Mouse (Mus musculus) adrenal gland, adult 8-10 months (tissue): ENCODE results near the gene Kmo. TPM values are rescaled to one million over a fixed set of nuclear protein-coding genes. Genes with fewer than 3 reads are reported as not detected.

Experiments used
- DNase-seq: peaks from one replicate; pipeline ENCODE4 v3.0.0; 2022
- total RNA-seq, 4 experiments: library from RNA; stranded (reverse); gene quantifications; 2 replicates each; pipeline ENCODE4 v1.2.4; 2022

The Kmo gene
- total RNA-seq, result 1 to 10 TPM in 3 of 4 experiments, under 1 TPM in 1; 0.32 to 1.6 (median 1.1) TPM

DNA sequence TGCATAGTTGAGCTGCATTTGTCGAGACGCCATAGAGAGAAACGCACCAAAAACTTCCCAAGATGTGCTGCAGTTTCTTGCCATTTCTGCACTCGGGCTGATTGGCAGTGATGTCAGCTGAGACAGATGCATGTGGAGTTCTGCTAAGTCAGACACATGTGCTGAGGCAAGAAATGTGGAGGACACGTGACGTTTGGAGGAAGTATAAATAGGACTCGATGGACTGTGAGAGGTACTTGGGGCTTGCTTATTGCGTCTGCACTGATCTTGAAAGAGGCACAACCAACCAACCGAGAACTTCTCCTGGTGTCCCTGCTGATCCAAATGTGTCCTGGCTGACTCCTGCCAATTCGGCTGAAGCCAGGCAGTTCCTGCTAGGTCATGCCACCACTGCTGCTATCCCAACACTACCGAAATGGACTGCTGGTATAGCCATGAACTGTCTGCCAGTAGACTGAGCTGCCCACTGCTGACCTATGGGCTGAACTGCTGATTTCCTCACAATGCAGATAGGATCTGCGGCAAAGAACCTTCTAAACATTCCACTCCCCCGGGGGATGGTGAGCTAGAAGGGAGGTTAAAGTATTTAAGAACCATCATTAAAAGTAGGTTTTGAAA lies at the start of gene Kmo:
Gene Kmo, plus strand, starts transcription at position 568 of the 618 bp plus-strand sequence.
- DNase-seq, result no peak

DNA sequence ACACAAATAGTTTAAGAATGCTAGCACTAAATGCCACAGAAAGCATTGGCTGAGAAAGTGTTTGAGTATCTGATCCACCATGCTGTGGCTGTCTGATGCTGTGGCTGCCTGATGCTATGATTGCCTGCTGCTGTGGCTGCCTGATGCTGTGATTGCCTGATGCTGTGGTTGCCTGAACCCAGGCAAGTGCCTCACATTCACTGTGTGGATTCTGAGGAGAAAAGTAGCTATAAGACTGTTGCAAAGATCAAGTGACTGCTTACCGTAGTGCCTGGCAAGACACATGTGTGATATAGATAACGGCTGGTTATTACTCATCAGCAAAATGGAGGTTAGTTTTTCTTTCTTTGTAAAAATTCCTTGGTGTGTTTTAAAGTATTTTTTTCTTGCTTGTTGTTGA lies 46.1 kb upstream of the Kmo start:
- no peak for DNase-seq

DNA sequence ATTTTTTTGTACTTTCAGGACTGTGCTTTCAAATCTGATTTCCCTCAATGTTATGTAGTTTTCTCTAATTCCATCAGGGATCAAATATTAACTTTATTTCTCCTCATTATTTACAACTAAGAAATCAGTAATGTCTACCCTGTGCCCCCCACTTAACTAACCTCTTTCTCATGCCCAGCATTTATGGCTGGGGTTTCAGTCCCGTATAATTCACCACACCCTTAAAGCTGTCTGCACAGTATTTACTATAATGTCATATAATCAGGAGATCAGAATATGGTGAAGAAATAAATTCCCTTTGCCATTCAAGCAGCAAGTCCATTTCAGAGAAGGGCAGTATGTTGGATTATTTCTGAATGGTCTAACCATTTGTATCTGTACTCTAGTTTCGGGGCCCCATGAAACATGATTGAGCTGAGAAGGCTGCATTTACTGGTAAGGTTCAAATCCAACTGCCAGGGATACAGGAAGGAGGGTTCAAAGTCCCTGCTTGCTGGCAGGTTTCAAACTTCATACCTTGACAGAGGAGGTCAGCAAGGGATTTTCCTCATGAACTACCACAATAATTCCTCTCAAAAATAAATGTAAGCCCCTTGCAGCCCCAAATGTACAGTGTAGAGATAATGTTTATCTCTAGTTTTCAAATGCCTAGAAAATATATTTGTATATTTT lies 41.6 kb upstream of the Kmo start:
- no peak for DNase-seq

- DNase-seq, result no peak
Observed at GRCm38 (mm10) chr1:175579598-175580235, 40.5 kb upstream of the Kmo start.

DNA sequence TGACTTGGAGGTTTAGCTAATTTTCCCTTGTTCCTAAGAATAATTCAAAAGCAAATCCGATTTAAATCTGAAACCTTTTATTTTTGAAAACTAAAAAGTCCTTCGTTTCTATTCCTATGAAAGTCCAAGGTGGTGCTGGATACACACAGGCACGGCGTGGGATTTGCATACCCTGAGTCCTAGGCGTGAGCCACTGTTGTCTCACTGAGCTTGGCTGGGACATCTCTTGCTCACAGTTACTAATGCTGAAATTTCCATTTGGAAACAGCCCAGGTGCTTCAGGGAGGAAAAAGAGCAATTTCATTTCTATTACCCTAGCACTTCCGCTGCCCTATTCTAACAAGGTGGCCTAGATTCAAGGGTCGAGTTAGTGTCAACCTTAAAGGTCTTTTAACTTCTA lies 39.8 kb upstream of the Kmo start:
- DNase-seq, result no peak

DNA sequence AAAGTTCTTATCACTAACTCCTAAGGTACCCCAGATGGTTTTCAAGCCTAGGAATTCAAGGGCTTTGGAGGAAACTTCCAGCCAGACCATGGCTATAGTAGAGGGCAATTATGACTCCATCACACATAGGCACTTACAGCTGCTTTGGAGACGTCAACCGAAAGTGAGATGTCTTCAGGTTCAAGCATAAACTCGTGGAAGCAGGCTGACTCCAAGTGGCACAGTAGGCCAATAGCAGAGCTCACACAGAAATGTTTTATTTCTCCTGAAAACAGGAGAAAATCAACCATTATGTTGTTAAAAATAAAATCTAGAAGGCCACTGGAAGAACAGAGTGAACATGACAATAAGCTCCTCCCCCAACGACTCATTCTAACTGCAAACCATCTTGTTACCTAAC lies 37.4 kb upstream of the Kmo start:
- DNase-seq, result no peak

GRCm38 (mm10) chr1:175585267-175585666 lies 34.9 kb upstream of the Kmo start:
- DNase-seq, result no peak

DNA sequence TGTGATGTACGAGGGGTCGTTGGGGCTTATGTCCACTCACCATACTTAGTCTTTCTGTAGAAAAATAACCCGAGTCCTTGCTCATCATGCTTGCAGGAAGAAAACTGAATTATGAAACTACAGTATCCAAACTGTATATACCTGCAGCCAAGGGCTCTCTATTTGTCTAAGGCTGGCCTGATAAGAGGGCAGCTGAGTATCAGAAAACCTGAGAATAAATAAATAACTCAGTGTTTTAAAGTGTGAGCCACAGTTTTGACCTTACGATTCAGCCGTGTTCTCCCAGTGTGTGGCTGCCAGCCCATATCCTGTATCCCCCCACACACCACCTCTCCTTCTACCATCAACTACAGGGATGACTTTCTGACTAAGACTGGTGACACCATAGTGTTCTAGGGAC lies 33.5 kb upstream of the Kmo start:
- no peak for DNase-seq

- DNase-seq, result no peak
Observed at GRCm38 (mm10) chr1:175592832-175593231, 27.3 kb upstream of the Kmo start.

DNA sequence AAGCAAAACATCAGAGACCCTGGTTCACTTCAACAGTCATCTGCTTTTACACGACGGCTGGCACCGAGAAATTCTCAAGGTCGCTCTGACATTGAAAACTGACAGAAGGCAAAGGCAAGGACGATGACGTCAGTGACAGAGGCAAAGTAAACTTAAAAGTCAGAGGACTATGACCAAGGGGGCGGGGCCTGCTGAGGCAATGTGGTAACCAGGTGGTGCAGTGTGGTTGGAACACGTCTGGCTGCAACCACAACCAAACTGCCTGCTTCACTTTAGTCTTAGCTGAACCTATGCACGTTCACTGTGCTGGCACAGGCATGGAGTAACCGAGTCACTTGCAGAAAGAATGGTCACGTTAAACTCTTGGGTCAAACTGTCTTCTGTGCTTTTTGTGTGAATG lies 17.9 kb upstream of the Kmo start:
- DNase-seq, result peak; percentile 19

DNA sequence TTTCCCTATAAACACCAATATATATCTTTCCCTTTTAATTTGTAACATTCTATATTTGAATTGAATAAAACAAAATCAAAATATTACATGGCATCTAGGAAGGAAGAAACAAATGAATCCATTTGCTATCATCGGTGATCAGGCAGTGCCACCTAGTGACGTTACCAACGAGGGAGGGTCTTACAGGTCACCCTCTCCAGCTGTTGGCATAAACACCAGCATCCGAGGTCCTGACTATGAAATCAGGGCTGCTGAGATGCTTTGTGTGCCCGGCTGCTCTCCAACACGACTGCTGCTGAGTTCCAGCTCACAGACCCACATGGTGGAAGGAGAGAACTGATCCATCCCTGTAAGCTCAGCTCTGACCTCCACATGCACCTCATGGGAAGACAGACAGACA lies 16.8 kb upstream of the Kmo start:
- no peak for DNase-seq

- DNase-seq, result no peak
Observed at GRCm38 (mm10) chr1:175607308-175607707, 12.9 kb upstream of the Kmo start.

DNA sequence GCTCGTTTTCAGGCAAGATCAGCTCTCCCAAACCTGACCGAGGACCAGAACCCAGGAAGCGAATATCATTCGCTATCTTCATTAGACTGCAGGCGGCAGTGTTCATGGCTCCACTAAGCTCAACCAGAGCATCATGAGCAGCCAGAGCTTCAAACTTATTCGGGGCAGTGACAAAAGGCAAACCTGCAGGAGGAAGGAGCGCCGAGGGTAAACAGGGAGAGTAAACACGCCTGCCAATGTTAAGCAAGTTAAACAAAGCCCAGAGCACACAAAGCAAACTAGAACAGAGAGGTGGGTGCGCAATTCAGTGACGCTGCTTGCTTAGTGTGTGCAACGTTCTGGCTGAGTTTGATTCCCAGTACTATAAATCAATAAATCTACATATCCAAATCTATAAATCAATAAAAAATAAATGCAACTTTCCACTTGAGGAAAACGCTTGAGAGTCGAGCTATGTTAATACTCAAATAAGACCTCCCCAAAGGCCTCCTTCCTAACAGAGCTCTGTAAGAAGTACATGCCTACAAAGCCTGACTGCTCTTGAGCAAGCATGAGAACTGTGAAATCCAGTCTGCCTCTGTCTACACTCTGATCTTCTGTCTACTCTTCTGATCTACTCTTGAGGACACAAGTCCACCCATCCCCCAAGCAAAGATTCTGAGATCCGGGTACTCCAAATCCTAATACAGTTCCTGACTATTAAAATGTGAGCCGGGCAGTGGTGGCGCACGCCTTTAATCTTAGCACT lies 12.2 kb upstream of the Kmo start:
- no peak for DNase-seq

DNA sequence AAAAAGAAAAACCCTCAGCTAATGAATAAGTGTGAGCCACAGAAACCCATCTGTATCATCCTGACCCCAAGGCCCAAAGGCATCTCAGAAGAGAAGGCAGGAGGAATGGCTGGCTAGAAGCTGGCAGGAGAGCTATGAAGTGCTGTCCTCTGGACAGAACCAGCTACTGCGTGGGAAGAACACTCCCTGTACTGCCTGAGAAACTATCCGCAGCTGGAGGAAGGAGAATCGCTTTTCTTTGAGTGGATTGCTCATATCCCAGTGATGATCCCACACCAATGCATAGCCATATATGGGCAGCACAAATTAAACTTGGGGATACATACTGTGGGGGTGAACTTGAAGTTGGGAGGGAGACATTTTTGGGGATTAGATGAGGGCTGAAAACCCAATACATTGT lies 11.5 kb upstream of the Kmo start:
- no peak for DNase-seq

DNA sequence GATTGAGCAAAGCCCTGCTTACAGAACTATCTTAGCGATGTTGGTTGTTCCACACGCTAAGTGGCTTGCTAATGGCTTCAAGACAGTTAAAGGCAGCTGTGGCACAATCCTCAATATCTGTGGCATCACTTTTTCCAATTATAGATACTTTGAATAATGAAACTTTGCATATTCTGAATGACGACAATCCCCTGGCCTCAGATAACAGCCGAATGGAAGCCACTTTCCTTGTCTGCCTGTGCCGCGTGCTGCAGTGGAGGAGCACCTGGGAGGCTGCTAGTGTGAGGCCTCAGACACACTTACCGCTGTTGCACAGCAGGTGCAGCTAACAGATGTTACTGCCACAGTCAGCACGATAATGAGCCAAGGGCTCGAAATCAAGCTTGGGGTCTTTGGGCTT lies 5.2 kb upstream of the Kmo start:
- no peak for DNase-seq

DNA sequence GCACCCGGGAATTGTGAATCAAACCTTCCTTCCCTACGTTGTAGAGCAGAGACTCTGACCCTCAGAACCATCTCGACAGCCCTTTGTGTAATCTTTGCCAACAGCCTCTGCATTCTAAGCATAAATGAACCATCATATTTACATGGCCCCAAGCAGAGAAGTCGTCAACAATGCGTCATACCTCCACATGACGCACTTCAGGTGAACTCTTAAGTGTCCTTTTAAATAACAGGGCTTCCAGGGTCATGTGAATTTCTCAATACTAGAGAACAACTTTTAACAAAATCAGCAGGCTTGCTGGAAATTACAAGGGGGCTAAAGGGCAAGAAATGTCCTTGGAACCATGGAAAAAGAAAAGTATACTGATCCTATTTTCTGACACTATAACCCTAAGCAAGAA lies 3.5 kb downstream of the Kmo start:
- no peak for DNase-seq

DNA sequence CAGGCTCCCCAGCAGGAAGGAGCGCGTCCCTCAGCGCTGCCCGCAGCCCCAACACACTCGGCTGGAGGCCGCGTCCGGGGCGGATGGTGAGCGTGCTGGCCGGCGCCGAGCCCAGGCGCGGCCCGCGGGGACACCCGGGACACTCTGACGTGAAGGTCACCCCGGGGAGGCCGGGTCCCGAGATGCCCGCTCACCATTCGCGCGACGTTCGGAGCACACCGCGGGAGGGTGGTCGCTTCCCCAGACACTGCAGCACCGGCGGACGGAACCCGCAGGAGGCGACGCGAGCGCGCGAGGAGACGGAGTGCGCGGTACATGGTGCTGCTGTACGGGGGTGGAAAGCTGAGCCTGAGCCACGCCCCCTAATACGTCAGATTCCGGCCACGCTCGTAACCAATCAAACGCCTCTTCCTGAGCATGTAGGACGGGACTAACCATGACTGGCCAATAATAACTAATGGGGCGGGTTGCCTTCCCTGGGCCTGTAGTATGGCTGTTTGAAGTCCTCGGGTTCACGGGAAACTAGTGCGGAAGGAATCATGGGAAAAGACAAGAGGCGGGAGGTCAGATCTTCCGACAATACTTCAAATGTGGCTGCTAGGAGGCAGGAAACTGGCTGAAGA lies 5.2 kb downstream of the Kmo start, which contains the start of gene Fh1:
Gene Fh1, minus strand, starts transcription at position 379 of the 623 bp plus-strand sequence.
- peak; percentile 96 for DNase-seq

GRCm38 (mm10) chr1:175625990-175626692 lies 6.0 kb downstream of the Kmo start:
- DNase-seq, result no peak

- DNase-seq, result no peak
Observed at GRCm38 (mm10) chr1:175629248-175629647, 9.1 kb downstream of the Kmo start.

- DNase-seq, result no peak
Observed at GRCm38 (mm10) chr1:175630345-175630744, 10.2 kb downstream of the Kmo start.

DNA sequence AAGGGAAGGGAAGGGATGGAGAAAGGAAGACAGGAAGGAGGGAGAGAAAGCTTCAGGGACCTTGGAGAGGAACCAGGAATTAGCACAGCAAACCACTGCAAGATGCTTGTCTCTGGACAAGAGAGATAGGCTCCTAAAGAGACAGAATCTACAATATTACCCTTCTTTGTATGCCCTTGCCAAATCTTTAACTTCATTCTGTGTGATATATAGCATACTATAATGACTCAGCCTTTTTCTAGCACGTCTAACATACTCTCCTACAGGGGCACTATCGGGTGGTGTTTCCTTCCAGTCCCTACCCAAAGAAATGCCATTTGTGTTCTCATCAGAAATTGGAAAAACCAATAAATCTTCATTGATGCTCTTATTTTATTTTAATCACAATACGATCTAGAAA lies 10.9 kb downstream of the Kmo start:
- DNase-seq, result no peak

DNA sequence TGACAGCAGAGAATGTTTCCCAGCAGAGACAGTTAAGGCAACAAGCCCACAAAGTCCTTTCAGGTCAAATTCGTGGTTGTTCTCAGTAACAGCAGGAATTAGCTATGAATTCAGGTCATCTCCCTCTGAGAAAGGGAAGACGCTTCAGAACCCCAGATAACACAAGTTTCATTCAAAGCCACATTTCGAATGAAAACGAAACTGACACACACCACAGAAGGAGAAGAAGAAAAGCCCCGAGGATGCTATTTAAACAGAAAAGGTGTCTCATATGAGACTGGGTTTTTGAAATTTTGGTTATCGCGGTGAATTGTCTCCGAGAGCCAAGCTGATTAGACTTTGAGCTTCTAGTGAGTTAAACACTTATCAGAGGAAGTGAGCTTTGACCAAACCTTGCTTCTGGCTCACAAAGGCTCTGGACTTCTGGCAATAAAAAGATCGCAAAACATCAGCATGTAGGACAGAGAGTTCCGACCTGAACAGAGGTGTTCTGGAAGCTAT lies 11.6 kb downstream of the Kmo start:
- no peak for DNase-seq
